Mouse (Mus musculus): ENCODE measurements at regions not wholly inside any gene's neighbourhood (a gene's known extent, or its start where the extent isn't known, plus 50 kb on each side); places are given as distances from the start of the nearest gene placed in this dataset.
"Not testable (repeated sequence)": the region's sequence is repeated elsewhere in the genome, so short reads cannot be mapped to it uniquely, and the experiment has no call there.

DNA sequence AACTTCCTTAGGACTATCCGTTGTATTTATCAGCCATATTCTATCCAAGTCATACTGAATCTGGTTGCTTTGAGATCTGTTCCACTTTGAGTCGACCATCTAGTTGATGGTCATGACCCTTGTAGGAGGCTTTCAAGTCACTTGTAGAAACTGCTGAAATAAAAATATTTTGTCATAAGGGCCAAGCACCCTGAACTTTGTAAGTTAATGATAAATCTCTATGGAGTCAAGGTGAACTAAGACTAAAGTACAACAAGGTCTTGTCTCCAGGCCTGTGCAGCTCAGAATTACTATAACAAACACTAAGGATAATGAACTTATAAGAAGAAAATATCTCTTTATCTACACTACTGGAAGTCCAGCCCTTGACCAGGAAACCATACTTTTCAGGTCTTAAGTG, 193.8 kb upstream of the Plxna2 start:
- no peak overlapping the region for H3K27ac ChIP-seq (replicated peaks)
- H3K9me3 ChIP-seq, result no peaks in the 10 kb centered on the region
- peaks cover 8% of the 10 kb centered on the region for H3K4me1 ChIP-seq
- H3K36me3 ChIP-seq (replicated peaks), result no peaks in the 10 kb centered on the region
- no peak overlapping the region for H3K4me3 ChIP-seq
- DNase-seq (ENCODE audit: low spot score), result no peak
- H3K27me3 ChIP-seq (replicated peaks; ENCODE audit: low read depth, poor library complexity, severe bottlenecking), result no peaks in the 10 kb centered on the region
- WGBS, result 91% methylated on average over 2 of the region's 2 CpGs

DNA sequence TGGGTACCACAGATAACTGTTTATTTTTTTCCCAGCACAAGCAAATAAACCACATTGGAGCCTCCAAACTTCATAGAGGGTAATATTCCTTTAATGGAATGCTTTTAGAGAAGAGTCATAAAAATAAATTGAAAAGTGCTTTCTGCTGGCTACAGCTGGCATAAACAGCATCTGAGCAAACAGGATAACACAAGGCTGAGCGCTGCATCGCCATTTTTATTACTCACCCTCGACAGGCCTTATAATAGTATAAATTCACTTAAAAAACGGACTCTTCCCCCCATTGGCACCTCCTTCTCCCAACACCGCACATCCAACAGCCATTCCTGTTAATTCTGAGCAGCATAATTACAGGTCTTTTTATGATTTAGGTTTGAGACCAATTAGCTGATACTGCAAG, 205.8 kb upstream of the Plxna2 start:
- Histone ChIP-seq H3K4me1 (no peaks in the 10 kb centered on the region), H3K27me3 (replicated peaks; ENCODE audit: low read depth, poor library complexity, severe bottlenecking) (no peaks in the 10 kb centered on the region), H3K9me3 (no peaks in the 10 kb centered on the region), H3K27ac (replicated peaks) (no peak overlapping the region), H3K4me3 (no peak overlapping the region), H3K36me3 (replicated peaks) (no peaks in the 10 kb centered on the region)
- WGBS, result 86% methylated on average over 5 of the region's 5 CpGs
- no peak for DNase-seq (ENCODE audit: low spot score)

DNA sequence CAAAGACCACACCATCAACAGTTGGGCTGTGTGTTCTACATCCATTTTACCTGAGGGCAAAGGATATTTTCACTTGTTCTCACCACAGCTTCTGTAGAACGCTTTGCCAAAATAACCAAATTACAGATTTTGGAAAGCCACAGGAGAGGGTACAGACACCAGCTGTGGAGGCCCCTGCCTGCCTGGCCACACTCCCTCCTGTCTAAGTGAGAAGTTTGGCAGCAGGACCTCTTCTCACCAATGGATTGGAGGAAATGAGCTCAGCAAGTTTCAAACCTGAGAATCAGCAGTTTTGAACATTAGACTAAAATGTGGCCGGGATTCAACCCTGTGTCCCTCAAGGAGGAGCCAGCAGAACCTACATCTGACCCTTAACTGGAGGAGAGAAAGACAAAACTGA, 206.2 kb upstream of the Plxna2 start:
- 74% methylated on average over 2 of the region's 2 CpGs for WGBS
- Histone ChIP-seq H3K36me3 (replicated peaks) (no peaks in the 10 kb centered on the region), H3K27ac (replicated peaks) (no peak overlapping the region), H3K4me3 (no peak overlapping the region), H3K9me3 (no peaks in the 10 kb centered on the region), H3K4me1 (no peaks in the 10 kb centered on the region), H3K27me3 (replicated peaks; ENCODE audit: low read depth, poor library complexity, severe bottlenecking) (no peaks in the 10 kb centered on the region)
- DNase-seq (ENCODE audit: low spot score), result no peak

DNA sequence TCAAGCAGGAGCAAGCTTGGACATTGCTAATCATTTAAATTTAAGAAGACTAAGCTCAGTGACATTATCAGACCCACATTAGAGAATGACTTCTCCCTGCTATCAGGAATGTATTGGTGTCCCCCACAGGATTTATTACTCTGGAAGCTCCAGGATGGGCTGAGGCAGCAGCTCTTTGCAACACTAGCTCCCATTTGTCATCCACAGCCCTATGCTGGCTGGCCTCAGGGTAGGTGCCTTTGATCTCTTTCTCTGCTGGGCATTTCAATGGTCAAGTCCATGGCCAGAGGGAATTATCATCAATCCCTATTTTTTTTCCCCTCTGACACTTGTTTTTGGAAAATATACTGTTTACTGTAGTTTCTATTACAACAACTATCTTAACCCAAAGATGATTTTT, 218.7 kb upstream of the Plxna2 start:
- no peaks in the 10 kb centered on the region for H3K9me3 ChIP-seq
- no peaks in the 10 kb centered on the region for H3K36me3 ChIP-seq (replicated peaks)
- H3K27ac ChIP-seq (replicated peaks), result no peak overlapping the region
- H3K4me1 ChIP-seq, result no peaks in the 10 kb centered on the region
- no peak overlapping the region for H3K4me3 ChIP-seq
- no peaks in the 10 kb centered on the region for H3K27me3 ChIP-seq (replicated peaks; ENCODE audit: low read depth, poor library complexity, severe bottlenecking)
- no peak for DNase-seq (ENCODE audit: low spot score)

DNA sequence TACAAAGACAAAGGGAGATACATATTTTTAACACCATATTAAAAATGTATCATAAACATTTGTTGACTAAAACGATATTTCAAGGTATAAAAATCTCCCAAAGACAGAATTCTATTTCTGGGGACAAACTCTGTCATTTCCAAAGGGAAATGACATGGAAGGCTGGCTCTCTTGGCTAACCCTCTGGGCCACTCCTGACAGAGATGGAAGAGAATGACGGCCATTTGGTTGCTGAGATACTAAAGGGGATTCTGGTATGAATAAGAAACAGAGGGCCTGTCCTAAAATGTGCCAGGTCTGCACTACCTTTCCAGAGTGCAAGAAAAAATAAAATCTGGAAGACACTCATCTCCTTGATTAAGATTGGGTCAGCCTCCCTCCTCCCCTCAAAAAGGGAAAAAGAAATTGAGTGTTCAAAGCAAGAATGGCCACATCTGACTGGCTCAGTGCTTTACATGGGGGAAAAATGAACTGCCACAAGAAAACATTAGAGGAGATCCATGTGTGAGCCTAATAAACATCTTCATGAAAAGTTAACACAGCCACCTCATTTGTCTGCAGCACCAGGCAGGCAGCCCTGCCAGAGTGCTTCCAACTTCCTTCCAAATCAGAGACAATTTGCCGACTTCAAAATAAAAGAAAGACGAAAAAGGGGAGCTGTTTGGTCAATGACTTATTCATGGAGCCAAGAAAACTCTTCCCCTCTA, 221.1 kb upstream of the Plxna2 start:
- WGBS, result 87% methylated on average over 4 of the region's 4 CpGs
- H3K27ac ChIP-seq (replicated peaks), result no peak overlapping the region
- no peaks in the 10 kb centered on the region for H3K27me3 ChIP-seq (replicated peaks; ENCODE audit: low read depth, poor library complexity, severe bottlenecking)
- no peak overlapping the region for H3K4me3 ChIP-seq
- H3K4me1 ChIP-seq, result no peaks in the 10 kb centered on the region
- no peaks in the 10 kb centered on the region for H3K36me3 ChIP-seq (replicated peaks)
- no peak for DNase-seq (ENCODE audit: low spot score)
- no peaks in the 10 kb centered on the region for H3K9me3 ChIP-seq

- no peak overlapping the region for H3K4me3 ChIP-seq
- H3K27ac ChIP-seq (replicated peaks), result no peak overlapping the region
- no peaks in the 10 kb centered on the region for H3K27me3 ChIP-seq (replicated peaks; ENCODE audit: low read depth, poor library complexity, severe bottlenecking)
- no peaks in the 10 kb centered on the region for H3K36me3 ChIP-seq (replicated peaks)
- H3K4me1 ChIP-seq, result no peaks in the 10 kb centered on the region
- 60% methylated on average over 3 of the region's 3 CpGs for WGBS
- no peak for DNase-seq (ENCODE audit: low spot score)
- no peaks in the 10 kb centered on the region for H3K9me3 ChIP-seq
Observed at GRCm38 (mm10) chr1:194393720-194394119, 224.3 kb upstream of the Plxna2 start.

DNA sequence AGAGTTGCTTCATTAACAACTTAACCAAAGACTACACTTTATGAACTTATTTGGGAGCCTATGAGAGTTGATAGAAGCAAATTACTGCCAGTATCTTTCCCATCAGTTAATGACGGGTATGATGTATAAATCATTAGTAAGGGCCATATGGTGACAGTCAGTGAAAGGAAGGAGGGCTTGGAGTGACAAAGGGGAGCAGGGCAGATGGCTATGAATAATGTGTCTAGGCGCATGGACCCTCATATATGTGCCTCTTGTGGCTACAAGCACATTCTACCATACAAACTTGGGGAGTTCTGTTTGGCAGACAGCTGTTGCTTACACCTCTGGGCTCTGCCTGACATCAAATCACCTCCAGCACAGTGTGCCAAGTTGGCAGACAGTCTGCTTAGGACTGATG, 227.8 kb upstream of the Plxna2 start:
- 83% methylated on average over 2 of the region's 2 CpGs for WGBS
- Histone ChIP-seq H3K9me3 (no peaks in the 10 kb centered on the region), H3K27me3 (replicated peaks; ENCODE audit: low read depth, poor library complexity, severe bottlenecking) (no peaks in the 10 kb centered on the region), H3K4me1 (no peaks in the 10 kb centered on the region), H3K27ac (replicated peaks) (no peak overlapping the region), H3K36me3 (replicated peaks) (no peaks in the 10 kb centered on the region), H3K4me3 (no peak overlapping the region)
- DNase-seq (ENCODE audit: low spot score), result no peak

DNA sequence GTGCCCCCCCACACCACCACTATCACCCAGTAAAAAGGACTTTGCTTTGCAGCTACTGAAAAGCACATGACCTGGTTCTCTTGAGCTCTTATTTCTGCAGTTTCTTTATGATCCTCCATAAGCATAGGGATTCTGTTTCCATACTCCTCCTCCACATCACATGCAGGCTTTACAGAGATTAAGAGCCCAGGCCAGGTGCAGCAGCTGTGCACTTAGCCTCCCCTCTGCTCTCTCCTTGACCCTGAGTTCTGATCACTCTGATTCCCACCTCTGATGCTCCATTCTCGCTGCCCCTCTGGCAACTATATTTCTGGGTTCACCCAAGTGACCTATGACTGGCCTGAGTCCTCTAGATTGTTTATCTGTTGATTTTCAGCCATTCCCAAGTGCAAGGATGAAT, 239.9 kb upstream of the Plxna2 start:
- WGBS, result 48% methylated on average over 1 of the region's 1 CpGs
- H3K9me3 ChIP-seq, result no peaks in the 10 kb centered on the region
- H3K27me3 ChIP-seq (replicated peaks; ENCODE audit: low read depth, poor library complexity, severe bottlenecking), result no peaks in the 10 kb centered on the region
- H3K4me1 ChIP-seq, result peaks cover 15% of the 10 kb centered on the region
- DNase-seq (ENCODE audit: low spot score), result no peak
- no peak overlapping the region for H3K4me3 ChIP-seq
- no peak overlapping the region for H3K27ac ChIP-seq (replicated peaks)
- H3K36me3 ChIP-seq (replicated peaks), result no peaks in the 10 kb centered on the region

DNA sequence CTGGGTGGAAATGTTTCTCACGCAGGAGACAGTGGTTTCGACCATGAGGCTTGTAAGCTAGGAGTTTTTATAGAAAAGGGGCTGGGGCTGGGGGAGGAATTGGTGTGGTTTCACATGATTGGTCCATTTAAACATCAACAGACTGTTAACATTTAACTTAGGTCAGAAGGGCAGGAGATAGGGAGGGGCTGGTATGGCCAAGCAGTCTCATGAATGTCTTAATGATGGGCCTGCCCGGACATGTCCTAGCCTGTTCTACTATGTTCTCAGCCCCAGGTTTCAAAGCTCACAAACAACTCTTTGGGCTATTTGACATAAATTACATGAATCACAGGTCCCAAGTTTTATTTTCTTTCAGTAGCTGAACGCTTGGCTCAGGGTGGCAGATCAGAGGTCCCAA, 244.5 kb upstream of the Plxna2 start:
- H3K4me3 ChIP-seq; H3K27ac ChIP-seq (replicated peaks); H3K9me3 ChIP-seq; H3K27me3 ChIP-seq (replicated peaks; ENCODE audit: low read depth, poor library complexity, severe bottlenecking); DNase-seq (ENCODE audit: low spot score); H3K36me3 ChIP-seq (replicated peaks): not testable (repeated sequence)
- WGBS, result 86% methylated on average over 4 of the region's 4 CpGs
- H3K4me1 ChIP-seq, result peaks cover 15% of the 10 kb centered on the region

GRCm38 (mm10) chr1:194363917-194364316, 254.1 kb upstream of the Plxna2 start:
- Histone ChIP-seq H3K9me3 (no peaks in the 10 kb centered on the region), H3K27me3 (replicated peaks; ENCODE audit: low read depth, poor library complexity, severe bottlenecking) (no peaks in the 10 kb centered on the region), H3K4me3 (no peak overlapping the region), H3K36me3 (replicated peaks) (no peaks in the 10 kb centered on the region), H3K27ac (replicated peaks) (no peak overlapping the region), H3K4me1 (peaks cover 14% of the 10 kb centered on the region)
- 89% methylated on average over 5 of the region's 5 CpGs for WGBS
- DNase-seq (ENCODE audit: low spot score), result no peak

GRCm38 (mm10) chr1:194363129-194363768, 254.8 kb upstream of the Plxna2 start:
- Histone ChIP-seq H3K27me3 (replicated peaks; ENCODE audit: low read depth, poor library complexity, severe bottlenecking) (no peaks in the 10 kb centered on the region), H3K27ac (replicated peaks) (no peak overlapping the region), H3K4me1 (peaks cover 14% of the 10 kb centered on the region), H3K36me3 (replicated peaks) (no peaks in the 10 kb centered on the region), H3K9me3 (no peaks in the 10 kb centered on the region), H3K4me3 (no peak overlapping the region)
- peak; percentile 24 for DNase-seq (ENCODE audit: low spot score)
- WGBS, result 32% methylated on average over 1 of the region's 1 CpGs

GRCm38 (mm10) chr1:194362298-194362697, 255.7 kb upstream of the Plxna2 start:
- Histone ChIP-seq H3K36me3 (replicated peaks) (no peaks in the 10 kb centered on the region), H3K27ac (replicated peaks) (no peak overlapping the region), H3K4me1 (peaks cover 14% of the 10 kb centered on the region), H3K4me3 (no peak overlapping the region), H3K9me3 (no peaks in the 10 kb centered on the region), H3K27me3 (replicated peaks; ENCODE audit: low read depth, poor library complexity, severe bottlenecking) (no peaks in the 10 kb centered on the region)
- DNase-seq (ENCODE audit: low spot score), result no peak

DNA sequence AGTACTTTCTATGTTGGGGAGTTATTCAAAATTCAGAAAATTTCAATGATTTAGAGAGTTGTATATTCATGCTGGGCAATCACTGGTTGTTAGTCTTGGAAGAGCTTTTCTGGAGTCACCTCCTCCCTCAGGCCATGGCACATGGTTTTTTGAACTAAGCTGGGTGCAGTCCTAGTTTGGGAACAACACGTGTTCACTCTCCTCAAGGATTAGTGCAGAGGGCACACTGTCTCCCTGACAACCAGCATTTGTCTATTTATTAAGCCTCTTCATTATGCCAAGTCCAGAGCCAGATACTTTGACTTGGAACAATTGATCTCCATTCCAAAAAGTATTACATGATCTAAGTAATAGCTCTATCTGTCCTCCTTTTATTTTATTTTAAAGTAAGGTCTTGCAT, 256.7 kb upstream of the Plxna2 start:
- Histone ChIP-seq H3K4me1 (peaks cover 14% of the 10 kb centered on the region), H3K9me3 (no peaks in the 10 kb centered on the region), H3K27ac (replicated peaks) (no peak overlapping the region), H3K36me3 (replicated peaks) (no peaks in the 10 kb centered on the region), H3K4me3 (no peak overlapping the region), H3K27me3 (replicated peaks; ENCODE audit: low read depth, poor library complexity, severe bottlenecking) (no peaks in the 10 kb centered on the region)
- WGBS, result 42% methylated on average over 1 of the region's 1 CpGs
- DNase-seq (ENCODE audit: low spot score), result no peak
